Mouse (Mus musculus) inflammation-experienced regulatory T-cells (primary cell): Measurements from ENCODE around the gene Dlx2. TPM values are rescaled to one million over a fixed set of nuclear protein-coding genes. Genes with fewer than 3 reads are reported as not detected.

ENCODE experiments used
- polyA plus RNA-seq, 2 experiments: library from polyadenylated mRNA; unstranded; fragments of 100-300 nt; shearing (Covaris generic); gene quantifications; one replicate each; pipeline ENCODE4 v1.2.1; 2017

Dlx2 gene
- polyA plus RNA-seq, result under 1 TPM in 1 of 2 experiments, not detected in 1; 0.58 TPM

GRCm38 (mm10) chr2:71546640-71547071, at the start of gene Dlx2:
Gene Dlx2, minus strand, starts transcription at chr2:71546754.

GRCm38 (mm10) chr2:71528014-71528713, 18.4 kb downstream of the Dlx2 start, which contains the start of gene Dlx1:
Gene Dlx1, plus strand, starts transcription at chr2:71528113.

Other genes with a start within 250 kb of the Dlx2 start
- gene Slc25a12, start 179.0 kb downstream of the Dlx2 start, polyA plus RNA-seq, result 100 to 1,000 TPM in 1 of 2 experiments, 10 to 100 TPM in 1; 81.1 to 103 TPM
- gene Hat1, start 157.8 kb downstream of the Dlx2 start, polyA plus RNA-seq, result 10 to 100 TPM; 57.3 to 72.2 TPM
- gene Metap1d, start 93.5 kb downstream of the Dlx2 start, polyA plus RNA-seq, result 10 to 100 TPM; 28.8 to 38.6 TPM
- not detected for gene Dlx1, start 18.6 kb downstream of the Dlx2 start, polyA plus RNA-seq
- 100 to 1,000 TPM; 109 to 119 TPM for gene Itga6, start 198.9 kb upstream of the Dlx2 start, polyA plus RNA-seq